Mouse (Mus musculus) layer of hippocampus, postnatal 36 days (tissue): ENCODE measurements around the gene Phlpp2. TPM values are rescaled to one million over a fixed set of nuclear protein-coding genes. Genes with fewer than 3 reads are reported as not detected.
"Not testable (repeated sequence)": the region's sequence is repeated elsewhere in the genome, so short reads cannot be mapped to it uniquely, and the experiment has no call there.

Source experiments
- DNase-seq, 2 experiments: peaks; one replicate each; pipeline ENCODE4 v3.0.0; 2022
- total RNA-seq, 2 experiments: library from RNA; stranded (reverse); gene quantifications; 2 replicates each; pipeline ENCODE4 v1.2.3; 2021

The Phlpp2 gene
- 10 to 100 TPM; 25.0 to 31.4 TPM for total RNA-seq

GRCm38 (mm10) chr8:109868003-109868679 is at the start of gene Phlpp2:
TSS of gene Phlpp2 (plus strand) at chr8:109868542.
- peak; percentile 95 for DNase-seq

- DNase-seq: no peak
Observed at GRCm38 (mm10) chr8:109823561-109823960, 44.8 kb upstream of the Phlpp2 start.

- DNase-seq: no peak
Observed at GRCm38 (mm10) chr8:109839822-109840221, 28.5 kb upstream of the Phlpp2 start.

- DNase-seq: no peak
Observed at GRCm38 (mm10) chr8:109842468-109842867, 25.9 kb upstream of the Phlpp2 start.

- DNase-seq: no peak
Observed at GRCm38 (mm10) chr8:109847866-109848265, 20.5 kb upstream of the Phlpp2 start.

GRCm38 (mm10) chr8:109848981-109849380 is 19.4 kb upstream of the Phlpp2 start:
- DNase-seq: no peak

- DNase-seq: peak; percentile 25 to 38
Observed at GRCm38 (mm10) chr8:109853423-109853822, 14.9 kb upstream of the Phlpp2 start.

GRCm38 (mm10) chr8:109854522-109854921 is 13.8 kb upstream of the Phlpp2 start:
- no peak for DNase-seq

GRCm38 (mm10) chr8:109855451-109855850 is 12.9 kb upstream of the Phlpp2 start:
- no peak for DNase-seq

GRCm38 (mm10) chr8:109863398-109863797 is 4.9 kb upstream of the Phlpp2 start:
- DNase-seq: no peak

- no peak for DNase-seq
Observed at GRCm38 (mm10) chr8:109864798-109865197, 3.5 kb upstream of the Phlpp2 start.

- DNase-seq: peak in 1 of 2 experiments; percentile 18
Observed at GRCm38 (mm10) chr8:109865536-109865935, 2.8 kb upstream of the Phlpp2 start.

GRCm38 (mm10) chr8:109866690-109867089 is 1.7 kb upstream of the Phlpp2 start:
- no peak for DNase-seq

GRCm38 (mm10) chr8:109868680-109869361 is 479 bp downstream of the Phlpp2 start:
- DNase-seq: peak; percentile 48 to 57

GRCm38 (mm10) chr8:109871056-109871455 is 2.7 kb downstream of the Phlpp2 start:
- DNase-seq: no peak

GRCm38 (mm10) chr8:109873800-109874199 is 5.5 kb downstream of the Phlpp2 start:
- DNase-seq: not testable (repeated sequence)

- DNase-seq: no peak
Observed at GRCm38 (mm10) chr8:109880012-109880662, 11.8 kb downstream of the Phlpp2 start.

- no peak for DNase-seq
Observed at GRCm38 (mm10) chr8:109885294-109885693, 17.0 kb downstream of the Phlpp2 start.

- DNase-seq: no peak
Observed at GRCm38 (mm10) chr8:109889211-109889610, 20.9 kb downstream of the Phlpp2 start.

- DNase-seq: no peak
Observed at GRCm38 (mm10) chr8:109890794-109891585, 22.6 kb downstream of the Phlpp2 start.

- DNase-seq: no peak
Observed at GRCm38 (mm10) chr8:109894636-109895035, 26.3 kb downstream of the Phlpp2 start.

GRCm38 (mm10) chr8:109895355-109895754 is 27.0 kb downstream of the Phlpp2 start:
- DNase-seq: no peak

GRCm38 (mm10) chr8:109902379-109902778 is 34.0 kb downstream of the Phlpp2 start:
- DNase-seq: no peak
